Mouse (Mus musculus): ENCODE measurements around the gene Ogfod1.

DNA sequence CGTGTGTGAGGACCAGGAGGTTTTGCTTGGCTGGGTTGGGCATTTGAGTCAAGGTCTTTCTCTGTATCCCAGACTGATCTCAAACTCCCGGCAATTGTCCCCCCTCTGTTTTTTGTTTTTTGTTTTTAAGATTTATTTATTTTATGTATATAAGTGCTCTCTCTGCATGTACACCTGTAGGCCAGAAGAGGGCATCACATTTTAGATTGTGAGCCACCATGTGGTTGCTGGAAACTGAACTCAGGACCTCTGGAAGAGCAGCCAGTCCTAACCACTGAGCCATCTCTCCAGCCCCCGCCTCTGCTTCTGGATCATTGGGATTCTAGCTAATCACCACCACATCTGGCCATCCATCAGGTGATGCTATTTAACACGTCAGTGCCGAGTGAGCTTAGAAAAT is 72.8 kb downstream of the Ogfod1 start:
- TF ChIP-seq CTCF (IDR thresholded peaks at IDR 0.05; ENCODE audit: control insufficient read depth, insufficient read depth, low read length), result no peak
- TF ChIP-seq POLR2A (IDR thresholded peaks at IDR 0.05; ENCODE audit: borderline replicate concordance, control insufficient read depth, low read depth, low read length), result no peak
